In genomic region chr1:55915940-55916339, GRCm38 (mm10) we compare ENCODE assay signal across 14 mouse cellular contexts.
"Had no signal": no experiment of that assay in that cellular context is flagged by ENCODE, and none has a peak within 500 bp of the region (broad histone marks: within the 10 kb centered on the region; RNA-seq: fewer than 3 reads in every experiment).

No protein-coding gene starts in this region.

- ATAC-seq: midbrain, embryonic 16.5 days had no signal

- H3K4me3 ChIP-seq: limb, embryonic 13.5 days; midbrain, embryonic 12.5 days; neural tube, embryonic 13.5 days had no signal

- H3K9me3 ChIP-seq: limb, embryonic 13.5 days; midbrain, embryonic 12.5 days; neural tube, embryonic 13.5 days had no signal

- H3K36me3 ChIP-seq: limb, embryonic 13.5 days; midbrain, embryonic 12.5 days; neural tube, embryonic 13.5 days had no signal

- DNase-seq: kidney, adult 9 months; kidney, postnatal 36 days; layer of hippocampus, adult 9-11 months; layer of hippocampus, postnatal 36 days; left cerebral cortex, postnatal 4 days; lung, adult 18-20 months; retina, postnatal 1 day; thymus, postnatal 36 days had no signal

- H3K4me1 ChIP-seq: midbrain, embryonic 12.5 days; neural tube, embryonic 13.5 days had no signal

- H3K27me3 ChIP-seq: midbrain, embryonic 12.5 days; neural tube, embryonic 13.5 days had no signal

- H3K27ac ChIP-seq: kidney, postnatal 0 days; limb, embryonic 13.5 days; liver, embryonic 14.5 days; midbrain, embryonic 12.5 days; neural tube, embryonic 13.5 days had no signal

- H3K9ac ChIP-seq: limb, embryonic 13.5 days; liver, embryonic 14.5 days; midbrain, embryonic 12.5 days; neural tube, embryonic 13.5 days had no signal

- H3K4me2 ChIP-seq: limb, embryonic 13.5 days; midbrain, embryonic 12.5 days; neural tube, embryonic 13.5 days had no signal
